Mouse (Mus musculus): Measurements from ENCODE around the gene Cct7.

GRCm38 (mm10) chr6:85515941-85516340, 64.6 kb downstream of the Cct7 start:
- no peak for TF ChIP-seq CTCF (IDR thresholded peaks at IDR 0.05; ENCODE audit: control insufficient read depth, insufficient read depth, low read length)
- TF ChIP-seq POLR2A (IDR thresholded peaks at IDR 0.05; ENCODE audit: borderline replicate concordance, control insufficient read depth, low read depth, low read length) = no peak
